Mouse (Mus musculus) layer of hippocampus, adult 2 months (tissue): ENCODE results near the gene Pck1. TPM values are rescaled to one million over a fixed set of nuclear protein-coding genes. Genes with fewer than 3 reads are reported as not detected.
A peak's percentile ranks its signal among the peaks of the same experiment; 100 is the strongest.

Experiments
- DNase-seq, 2 experiments: peaks; one replicate each; pipeline ENCODE4 v3.0.0; 2022; ENCODE audit warnings: low spot score in 2 of 2
- H3K27ac ChIP-seq: fragments of 200-600 bp; 2 replicates; pipeline ENCODE4 v1.8.1; 2022
- H3K4me3 ChIP-seq: fragments of 200-600 bp; 2 replicates; pipeline ENCODE4 v1.8.1; 2022; ENCODE audit warnings: mild to moderate bottlenecking
- CTCF ChIP-seq: fragments of 200-600 bp; conservative IDR thresholded peaks from 2 replicates; pipeline ENCODE4 v1.8.1; 2022; ENCODE audit warnings: antibody characterized with exemption, mild to moderate bottlenecking, moderate library complexity
- total RNA-seq, 2 experiments: library from RNA; stranded (reverse); gene quantifications; 2 replicates each; pipeline ENCODE4 v1.2.3; 2021

Gene Pck1
- total RNA-seq, 2 experiments from 2014 or later: not detected

- no peak for DNase-seq
- H3K27ac ChIP-seq: peak overlapping the region; percentile 94; the same call in 1 of the 2 replicates
- no peak overlapping the region for H3K4me3 ChIP-seq
- TF ChIP-seq CTCF: no peak
Observed at GRCm38 (mm10) chr2:173171470-173171869, 18.6 kb downstream of the Pck1 start.

GRCm38 (mm10) chr2:173171956-173172355 is 19.1 kb downstream of the Pck1 start:
- no peak for TF ChIP-seq CTCF
- Histone ChIP-seq H3K27ac (peak overlapping the region; percentile 94; the same call in 1 of the 2 replicates), H3K4me3 (no peak overlapping the region)
- DNase-seq: no peak

GRCm38 (mm10) chr2:173172386-173172785 is 19.5 kb downstream of the Pck1 start:
- Histone ChIP-seq H3K27ac (peak overlapping the region; percentile 94), H3K4me3 (no peak overlapping the region)
- TF ChIP-seq CTCF: no peak
- no peak for DNase-seq

GRCm38 (mm10) chr2:173173008-173173407 is 20.2 kb downstream of the Pck1 start:
- no peak for DNase-seq
- Histone ChIP-seq H3K27ac (peak overlapping the region; percentile 94), H3K4me3 (no peak overlapping the region)
- no peak for TF ChIP-seq CTCF

GRCm38 (mm10) chr2:173173521-173174511 is 21.0 kb downstream of the Pck1 start:
- Histone ChIP-seq H3K27ac (peak overlapping the region; percentile 94), H3K4me3 (peak overlapping the region; percentile 49)
- peak; percentile 69 to 87 for DNase-seq
- no peak for TF ChIP-seq CTCF

- TF ChIP-seq CTCF: no peak
- DNase-seq: no peak
- Histone ChIP-seq H3K27ac (peak overlapping the region; percentile 94), H3K4me3 (no peak overlapping the region)
Observed at GRCm38 (mm10) chr2:173174569-173174968, 21.7 kb downstream of the Pck1 start.

GRCm38 (mm10) chr2:173175703-173176102 is 22.9 kb downstream of the Pck1 start:
- TF ChIP-seq CTCF: peak; percentile 60
- DNase-seq: no peak
- no peak overlapping the region for H3K27ac ChIP-seq
- no peak overlapping the region for H3K4me3 ChIP-seq

GRCm38 (mm10) chr2:173177481-173177880 is 24.6 kb downstream of the Pck1 start:
- DNase-seq: no peak
- no peak for TF ChIP-seq CTCF
- Histone ChIP-seq H3K27ac (no peak overlapping the region), H3K4me3 (no peak overlapping the region)

GRCm38 (mm10) chr2:173177951-173178350 is 25.1 kb downstream of the Pck1 start:
- Histone ChIP-seq H3K27ac (no peak overlapping the region), H3K4me3 (no peak overlapping the region)
- no peak for TF ChIP-seq CTCF
- no peak for DNase-seq

GRCm38 (mm10) chr2:173179046-173179445 is 26.2 kb downstream of the Pck1 start:
- H3K27ac ChIP-seq: no peak overlapping the region
- no peak overlapping the region for H3K4me3 ChIP-seq
- no peak for TF ChIP-seq CTCF
- no peak for DNase-seq

GRCm38 (mm10) chr2:173180026-173180425 is 27.2 kb downstream of the Pck1 start:
- TF ChIP-seq CTCF: no peak; the same call in 1 of the 2 replicates
- H3K4me3 ChIP-seq: no peak overlapping the region
- no peak overlapping the region for H3K27ac ChIP-seq
- DNase-seq: no peak

- no peak for DNase-seq
- TF ChIP-seq CTCF: no peak
- Histone ChIP-seq H3K4me3 (no peak overlapping the region), H3K27ac (no peak overlapping the region)
Observed at GRCm38 (mm10) chr2:173180721-173181388, 28.0 kb downstream of the Pck1 start.

- no peak for DNase-seq
- H3K4me3 ChIP-seq: no peak overlapping the region
- TF ChIP-seq CTCF: no peak
- no peak overlapping the region for H3K27ac ChIP-seq
Observed at GRCm38 (mm10) chr2:173181486-173181885, 28.6 kb downstream of the Pck1 start.
